Mouse (Mus musculus): ENCODE data around the gene Zfp423.

Zfp423 gene

GRCm38 (mm10) chr8:87959320-87959920 lies at the start of gene Zfp423:
Zfp423 (minus strand) TSS chr8:87959595.
- in situ Hi-C loops (cut with MboI) = no loop called here

DNA sequence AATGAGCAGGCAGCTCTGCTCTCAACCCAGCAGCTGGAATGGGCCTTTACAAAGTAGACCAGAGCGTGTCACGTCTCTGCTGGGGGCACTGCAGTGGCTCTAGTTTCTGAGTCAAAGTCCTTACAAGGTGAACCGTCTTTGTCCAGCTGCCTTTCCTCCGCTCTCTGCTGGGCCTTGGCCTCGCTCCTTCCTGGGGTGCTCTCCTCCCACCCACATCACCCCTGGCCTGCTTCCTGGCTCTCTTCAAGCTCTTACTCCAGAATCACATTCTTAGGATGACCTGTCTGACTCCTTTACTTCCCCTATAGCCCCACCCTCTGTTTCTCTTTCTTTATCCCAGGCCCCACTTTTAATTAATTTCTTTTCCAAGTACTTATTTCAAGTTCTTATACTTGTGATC lies 47.4 kb upstream of the Zfp423 start:
- in situ Hi-C loops (cut with MboI) = no loop called here

DNA sequence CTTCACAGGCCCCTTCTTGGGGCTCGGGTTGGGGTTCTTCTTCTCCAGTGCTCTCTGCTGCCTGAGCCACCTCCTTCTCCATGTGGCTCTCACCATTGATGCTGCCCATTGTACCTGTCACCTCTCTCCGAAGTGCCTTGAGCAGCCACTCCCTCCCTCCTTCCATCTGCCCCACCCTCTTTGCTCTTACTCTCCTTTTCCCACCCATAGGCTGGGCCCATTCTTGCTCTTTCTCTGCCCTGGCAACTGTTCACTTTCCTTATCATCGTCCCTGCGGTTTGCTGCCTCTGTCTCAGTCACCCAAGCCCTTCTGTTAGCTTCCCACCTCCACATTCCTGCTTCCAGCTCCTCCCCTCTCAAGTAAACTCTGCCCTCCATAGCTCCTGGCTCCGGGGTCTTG lies 25.4 kb upstream of the Zfp423 start:
- in situ Hi-C loops (cut with MboI) = no loop called here

DNA sequence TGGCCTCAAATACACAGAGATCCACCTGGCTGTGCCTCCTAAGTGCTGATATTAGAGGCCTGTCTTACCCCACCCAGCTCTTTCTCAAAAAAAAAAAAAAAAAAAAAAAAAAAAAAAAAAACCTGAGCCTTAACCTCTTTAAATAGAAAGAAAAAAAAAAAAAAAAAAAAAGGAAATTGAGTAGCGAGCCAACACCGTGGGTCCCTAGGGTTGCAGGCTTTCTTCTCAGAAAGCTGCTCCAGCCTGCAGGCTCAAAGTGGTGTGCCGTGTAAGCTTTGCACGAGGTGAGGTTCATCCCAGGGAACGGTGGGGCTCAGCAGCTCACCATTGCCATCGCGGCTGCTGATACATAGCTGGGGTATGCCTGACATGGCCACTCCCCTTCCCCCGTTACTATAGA lies 24.6 kb upstream of the Zfp423 start:
- in situ Hi-C loops (cut with MboI) = no loop called here

DNA sequence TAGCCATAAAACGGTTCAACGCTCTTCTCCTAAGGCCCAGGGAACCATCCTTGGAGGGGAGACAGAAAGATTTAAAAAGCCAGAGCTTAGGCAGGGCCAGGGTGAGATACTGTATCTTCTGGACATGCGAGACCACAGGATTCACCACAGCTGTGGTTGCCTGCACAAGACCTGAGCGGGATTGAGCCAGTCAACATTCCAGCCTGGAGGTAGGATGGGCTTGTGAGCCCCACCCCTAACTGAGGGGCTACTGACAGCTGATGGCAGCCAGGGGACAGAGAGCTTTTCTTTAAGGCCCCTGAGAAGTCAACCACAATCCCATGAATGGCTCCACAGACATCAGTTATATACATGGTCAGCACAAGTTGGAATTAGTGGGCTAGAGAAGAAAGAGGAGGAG lies 23.5 kb upstream of the Zfp423 start:
- in situ Hi-C loops (cut with MboI) = no loop called here

DNA sequence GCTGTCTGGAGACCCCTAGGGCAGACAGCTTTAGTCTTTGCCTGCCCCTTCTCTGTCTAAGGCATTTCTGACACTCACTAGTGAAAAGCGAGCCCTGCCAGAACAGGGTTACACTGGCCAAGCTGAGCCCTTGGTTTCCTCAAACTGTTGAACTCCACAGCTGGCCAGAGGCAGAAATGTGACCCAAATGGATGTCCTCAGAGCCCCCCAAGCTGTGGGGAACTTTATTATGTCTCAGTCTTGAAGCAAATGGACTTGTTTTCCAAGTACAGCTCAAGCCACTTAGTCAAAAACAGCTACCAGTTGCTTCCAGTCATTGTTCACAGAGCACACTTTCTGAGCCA lies 16.0 kb upstream of the Zfp423 start:
- in situ Hi-C loops (cut with MboI) = no loop called here

- in situ Hi-C loops (cut with MboI) = no loop called here
These were observed 15.5 kb upstream of the Zfp423 start for GRCm38 (mm10) chr8:87974759-87975465.

DNA sequence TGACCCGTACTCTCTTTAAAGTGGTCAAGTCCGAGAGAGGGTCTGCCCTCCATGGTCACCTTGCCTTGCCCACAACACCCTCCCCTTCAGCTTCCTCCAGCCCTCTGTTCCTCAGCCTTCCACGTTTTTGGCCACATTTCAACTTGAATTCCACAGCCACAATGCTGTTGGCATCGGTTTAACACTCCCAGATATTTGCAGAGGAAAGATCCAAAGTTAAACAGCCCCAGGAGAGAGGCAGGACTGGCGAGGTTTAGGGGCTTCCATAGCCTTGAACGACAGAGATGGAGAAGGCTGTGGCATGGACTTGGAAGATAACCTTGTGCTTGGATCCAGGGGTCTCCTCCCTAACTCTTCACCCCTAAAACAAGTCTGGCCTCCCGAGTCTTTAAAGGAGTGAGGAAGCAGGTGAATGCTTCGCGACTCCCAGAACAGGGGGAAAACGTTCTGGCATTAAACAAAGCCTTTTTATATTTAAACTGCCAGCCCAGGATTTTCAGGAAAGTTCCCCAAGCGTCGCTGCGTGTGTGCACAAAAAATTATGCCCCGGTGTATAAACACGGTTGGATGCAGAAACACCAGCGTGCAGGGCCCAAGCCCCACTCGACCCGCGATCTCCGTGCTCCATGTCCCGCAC lies 14.8 kb upstream of the Zfp423 start:
- in situ Hi-C loops (cut with MboI) = no loop called here

- in situ Hi-C loops (cut with MboI) = no loop called here
These were observed 8.6 kb upstream of the Zfp423 start for GRCm38 (mm10) chr8:87967866-87968620.

DNA sequence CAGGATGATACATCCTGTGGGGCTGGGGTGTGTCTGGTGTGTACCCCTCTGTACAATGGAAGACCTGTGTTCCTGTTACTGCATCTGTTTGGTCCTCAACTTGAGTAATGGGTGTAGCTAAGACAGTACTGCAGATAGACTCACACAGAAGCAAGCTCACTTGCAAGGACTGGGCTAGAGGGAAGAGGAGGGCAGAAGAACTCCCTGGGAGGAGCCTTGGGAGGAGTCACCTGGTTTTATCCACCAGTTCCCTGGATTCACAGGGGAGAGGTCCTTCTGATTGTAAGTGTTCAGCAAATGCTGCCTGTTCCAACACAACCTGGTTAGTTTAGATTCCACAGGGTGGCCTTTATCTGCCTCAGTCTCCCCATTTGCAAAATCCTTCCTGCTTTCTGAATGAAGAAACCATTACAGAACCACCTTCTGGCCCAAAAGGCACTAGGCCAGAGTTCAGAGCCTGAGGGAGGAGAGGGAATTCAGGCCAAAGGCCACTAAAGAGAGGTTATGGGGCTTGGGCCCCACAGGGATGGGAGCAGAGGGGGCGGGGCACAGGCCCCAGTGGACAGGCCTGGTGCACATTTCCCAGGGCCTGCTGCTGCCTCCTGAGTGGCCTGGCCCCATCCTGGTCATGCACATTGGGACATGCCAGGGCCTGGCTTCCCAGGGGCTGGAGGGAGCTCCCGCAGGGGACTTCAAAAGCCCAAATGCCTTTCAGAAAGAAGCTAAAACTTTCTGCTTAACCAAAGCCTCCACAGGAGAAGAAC lies 7.8 kb upstream of the Zfp423 start:
- in situ Hi-C loops (cut with MboI) = no loop called here

DNA sequence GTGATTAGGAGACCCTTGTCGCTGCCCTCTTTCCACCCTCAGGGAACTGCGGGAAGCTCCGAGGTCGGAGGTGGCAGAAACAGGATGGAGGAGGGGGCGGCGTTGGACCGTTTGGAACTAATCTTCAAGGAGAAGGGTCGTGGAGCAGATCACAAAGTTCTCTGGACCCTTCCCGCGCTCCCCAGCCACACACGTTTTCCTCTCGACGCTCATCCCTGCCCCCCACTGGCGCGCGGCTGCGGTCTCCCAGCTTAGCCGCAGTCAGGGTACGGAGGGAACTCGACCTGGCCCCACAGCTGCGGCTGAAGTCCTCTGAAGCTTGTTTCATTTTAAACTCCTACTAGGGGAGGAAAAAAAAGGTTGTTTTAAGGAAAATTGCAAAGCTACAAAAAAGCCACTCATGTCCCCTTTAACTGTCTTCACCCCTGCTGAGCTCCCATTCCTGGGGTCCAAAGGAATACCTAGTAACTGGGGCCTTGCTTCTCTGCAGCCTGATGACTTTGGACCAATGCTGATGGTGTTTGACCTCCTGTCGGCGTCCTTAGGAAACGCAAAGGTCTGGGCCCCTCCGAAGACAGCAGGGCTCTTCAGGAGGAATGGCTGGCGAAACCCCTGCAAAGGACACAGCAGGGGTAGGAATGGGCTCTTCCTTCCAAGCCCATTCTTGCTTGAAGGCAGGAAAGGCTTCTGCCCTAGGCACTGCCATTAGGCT lies 3.3 kb upstream of the Zfp423 start:
- in situ Hi-C loops (cut with MboI) = no loop called here

DNA sequence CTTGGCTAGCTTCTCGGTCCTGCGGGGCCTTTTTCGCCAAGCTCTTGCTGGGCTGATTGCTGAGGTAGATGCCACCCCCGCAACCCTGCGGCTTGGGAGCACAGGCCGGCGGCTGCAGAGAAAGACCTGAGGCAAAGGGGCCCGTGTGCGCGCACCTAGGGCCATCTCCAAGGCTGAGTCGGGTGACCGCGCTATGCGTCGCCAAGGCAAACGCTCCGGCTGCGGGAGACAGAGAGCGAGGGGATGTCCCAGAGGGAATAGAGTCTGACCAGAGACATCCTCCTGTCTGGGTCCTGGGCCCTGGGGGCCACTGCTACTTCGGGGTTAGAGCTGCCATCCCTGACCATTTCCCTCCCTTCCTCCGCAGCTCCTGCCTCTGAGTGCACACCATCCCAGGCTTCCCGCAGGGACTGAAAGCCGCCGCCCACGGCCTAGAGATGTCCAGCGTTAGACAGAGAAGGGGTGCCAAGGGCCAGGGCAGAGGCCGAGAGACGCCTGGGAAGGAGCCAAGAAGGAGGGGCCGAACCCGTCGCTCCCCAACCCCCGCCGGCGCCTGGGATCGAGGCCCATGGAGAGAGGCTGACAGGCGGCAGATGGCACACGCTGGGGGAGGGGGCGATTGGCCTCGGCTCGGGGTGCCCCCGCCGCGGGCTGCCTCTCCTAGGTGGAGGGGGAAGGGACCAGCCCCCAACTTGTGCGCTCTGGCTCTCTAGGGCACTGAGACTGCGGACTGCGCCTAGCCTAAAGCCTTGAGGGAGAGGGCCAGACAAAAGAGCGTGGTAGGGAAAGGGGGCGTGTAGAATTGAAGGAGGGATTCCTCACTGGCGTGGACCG lies 2.5 kb upstream of the Zfp423 start:
- in situ Hi-C loops (cut with MboI) = no loop called here

DNA sequence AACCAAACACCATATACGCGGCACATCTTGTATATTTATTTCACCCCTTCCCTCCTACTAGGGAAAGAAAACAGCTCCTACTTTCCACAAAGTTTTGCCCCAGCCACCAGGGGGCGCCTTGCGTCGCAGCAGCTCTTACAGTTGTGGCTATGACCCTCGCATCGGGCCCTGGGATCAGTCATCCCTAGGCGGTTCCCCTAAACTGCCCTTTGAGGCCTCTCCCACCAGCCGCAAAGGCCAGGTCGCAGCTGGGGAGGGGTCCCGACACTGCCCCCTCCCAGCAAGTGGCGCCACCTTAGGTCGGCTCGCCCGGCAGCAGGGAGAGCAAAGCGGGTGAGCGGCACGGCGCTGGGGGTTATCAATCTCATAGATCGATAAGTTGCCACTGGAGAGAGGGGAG lies 1.7 kb upstream of the Zfp423 start:
- in situ Hi-C loops (cut with MboI) = no loop called here

- in situ Hi-C loops (cut with MboI) = no loop called here
These were observed 810 bp upstream of the Zfp423 start for GRCm38 (mm10) chr8:87960061-87960749.

DNA sequence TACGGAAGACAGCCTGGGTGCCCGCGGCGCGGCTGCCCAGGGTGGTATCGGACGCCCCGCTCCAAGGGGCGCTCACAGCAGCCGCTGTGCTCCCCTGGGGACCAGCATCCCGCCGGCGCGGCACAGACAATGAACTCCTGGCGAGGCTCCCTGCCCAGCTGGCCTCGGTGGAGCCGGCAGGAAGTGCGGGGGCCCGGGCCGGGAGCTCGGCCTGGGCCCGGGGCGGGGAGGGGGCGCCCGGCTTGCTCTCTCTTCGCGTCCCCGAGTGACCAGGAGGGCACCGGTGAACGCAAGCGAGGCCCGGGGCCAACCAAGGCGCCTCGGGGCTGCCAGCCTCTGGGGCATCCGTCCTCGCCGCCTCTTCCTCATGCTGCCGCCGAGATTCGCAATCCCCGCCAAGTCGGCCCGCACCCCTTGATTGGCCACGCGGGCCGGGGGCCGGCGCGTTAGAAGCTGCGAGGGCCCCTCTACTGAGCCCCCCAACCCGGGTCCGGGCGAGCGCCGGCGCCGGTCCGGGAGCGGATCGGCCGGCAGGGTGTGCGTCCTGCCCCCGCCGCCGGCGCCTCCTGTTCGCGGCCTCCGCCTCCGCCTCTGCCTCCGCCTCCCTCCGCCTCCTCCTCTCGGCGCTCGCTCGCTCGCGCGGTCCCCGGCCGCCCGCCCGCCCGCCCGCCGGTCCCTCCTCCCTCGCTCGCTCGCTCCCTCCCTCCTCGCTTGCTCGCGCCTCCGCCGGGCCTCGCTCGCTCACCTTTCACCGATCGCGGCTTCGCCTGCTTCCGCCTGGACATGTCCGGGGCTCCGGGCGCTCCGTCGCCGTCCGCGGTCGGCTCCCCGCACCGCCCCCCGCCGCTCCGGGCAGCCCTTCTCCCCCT lies 710 bp downstream of the Zfp423 start:
- in situ Hi-C loops (cut with MboI) = no loop called here

DNA sequence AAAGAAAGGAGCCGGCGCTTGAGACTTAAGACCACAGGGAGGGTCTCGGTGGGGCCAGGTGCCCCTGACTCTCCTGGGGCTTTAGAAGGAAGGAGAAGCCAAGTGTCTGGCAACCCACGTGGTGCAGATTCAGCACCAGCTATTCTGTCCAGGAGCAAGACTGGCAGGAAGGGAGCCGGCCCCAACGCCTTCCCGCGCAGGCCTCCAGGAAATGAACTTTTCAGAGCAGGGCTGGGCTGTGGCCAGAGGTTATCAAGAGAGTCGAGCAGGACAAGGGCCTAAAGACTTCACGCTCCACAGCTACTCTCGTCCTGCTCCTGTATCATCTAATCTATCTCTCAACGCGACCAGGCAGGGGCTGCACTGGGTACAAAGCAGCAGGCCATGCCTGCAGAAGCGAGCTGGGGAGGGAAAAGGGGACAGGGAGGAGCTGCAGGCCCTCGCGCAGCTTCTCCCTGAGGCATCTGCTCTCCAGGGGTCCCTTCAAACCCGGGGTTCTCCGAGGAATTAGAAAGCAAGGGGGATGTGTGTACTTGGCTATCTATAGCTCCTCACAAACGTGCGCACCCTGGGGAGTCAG lies 1.4 kb downstream of the Zfp423 start:
- in situ Hi-C loops (cut with MboI) = no loop called here

DNA sequence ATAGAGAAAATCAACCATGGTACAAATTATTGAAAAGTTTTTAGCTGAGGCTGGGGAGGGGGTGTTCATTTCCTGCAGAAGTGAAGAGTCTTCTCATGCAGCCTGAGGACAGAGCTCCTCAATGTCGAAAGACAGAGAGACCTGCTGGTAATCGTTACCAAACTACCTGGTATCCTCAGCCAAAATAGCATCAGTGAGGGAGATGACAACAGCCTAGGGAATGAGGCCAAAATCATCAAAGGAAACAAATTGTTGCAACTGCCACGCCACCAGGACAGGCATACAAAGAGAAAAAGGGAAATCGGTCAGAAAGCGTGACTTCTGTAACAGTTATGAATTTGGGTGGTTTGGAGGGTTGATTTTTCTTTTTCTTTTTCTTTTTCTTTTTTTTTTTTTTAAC lies 3.4 kb downstream of the Zfp423 start:
- in situ Hi-C loops (cut with MboI) = no loop called here

- in situ Hi-C loops (cut with MboI) = no loop called here
These were observed 5.9 kb downstream of the Zfp423 start for GRCm38 (mm10) chr8:87953473-87953872.

DNA sequence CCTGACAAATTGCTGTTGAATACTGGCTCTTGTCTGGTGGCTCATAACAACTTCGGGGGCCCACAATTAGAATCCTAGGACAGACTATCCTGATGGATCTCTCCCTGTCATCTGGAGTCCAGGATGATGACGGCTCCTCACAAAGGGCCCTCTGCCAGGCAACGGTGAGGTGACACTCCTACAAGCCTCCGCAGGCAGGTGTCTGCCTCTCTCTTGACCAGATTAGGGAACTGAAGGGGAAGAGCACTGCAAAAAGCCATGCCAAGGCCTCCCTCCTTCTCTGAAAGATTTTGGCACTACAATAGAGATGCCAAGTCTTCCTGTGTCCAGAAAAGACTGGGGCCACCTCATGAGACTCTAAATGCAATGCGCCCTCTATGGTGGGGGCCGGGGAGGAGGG lies 7.1 kb downstream of the Zfp423 start:
- in situ Hi-C loops (cut with MboI) = no loop called here

Measured in mature B cell (primary cell).